Mouse (Mus musculus) megakaryocyte, embryonic 14.5 days (primary cell): Measurements from ENCODE around the gene Mobp.

ENCODE experiments used
- FLI1 ChIP-seq: IDR thresholded peaks from 2 replicates; pipeline ENCODE4 v1.6.1; 2012; ENCODE audit warnings: low read length, inconsistent platforms, mixed read lengths
- GATA1 ChIP-seq: IDR thresholded peaks from 3 replicates; pipeline ENCODE4 v1.6.1; 2012; ENCODE audit warnings: mixed read lengths, low read length, inconsistent platforms, borderline replicate concordance

- TF ChIP-seq GATA1 = no peak
- no peak for TF ChIP-seq FLI1
These were observed 14.1 kb upstream of the Mobp start for GRCm38 (mm10) chr9:120135454-120135853.
